Mouse (Mus musculus): ENCODE results near the gene Akt2. TPM values are rescaled to one million over a fixed set of nuclear protein-coding genes. Genes with fewer than 3 reads are reported as not detected.
A peak's percentile ranks its signal among the peaks of the same experiment; 100 is the strongest.

The Akt2 gene
- polyA plus RNA-seq, 1 experiment, result 106 TPM

GRCm38 (mm10) chr7:27675222-27675612 is 83.9 kb downstream of the Akt2 start:
- H3K27ac ChIP-seq (ENCODE audit: insufficient read depth, low read length), result no peak overlapping the region
- peaks cover 3% of the 10 kb centered on the region; the same call in 1 of the 2 replicates for H3K4me1 ChIP-seq (ENCODE audit: control insufficient read depth, insufficient read depth, low read length)
- no peak for TF ChIP-seq POLR2A (IDR thresholded peaks at IDR 0.05; ENCODE audit: borderline replicate concordance, insufficient read depth, low read length)
- no peak for TF ChIP-seq CTCF (IDR thresholded peaks at IDR 0.05; ENCODE audit: borderline replicate concordance, insufficient read depth, low read depth, low read length)
- H3K27me3 ChIP-seq (ENCODE audit: control insufficient read depth, insufficient read depth, low read length), result no peaks in the 10 kb centered on the region
- WGBS, result 28% methylated on average over 14 of the region's 14 CpGs
- no peak overlapping the region for H3K4me3 ChIP-seq (replicated peaks; ENCODE audit: insufficient read depth, low read depth, low read length)
- DNase-seq, result peak in 1 of 2 experiments; percentile 22

- no peak overlapping the region for H3K27ac ChIP-seq (ENCODE audit: insufficient read depth, low read length)
- 65% methylated on average over 2 of the region's 2 CpGs for WGBS
- H3K4me3 ChIP-seq (replicated peaks; ENCODE audit: insufficient read depth, low read depth, low read length), result no peak overlapping the region
- 0 out of 2 replicates have a peak, but pooled peaks cover 4% of the 10 kb centered on the region for H3K4me1 ChIP-seq (ENCODE audit: control insufficient read depth, insufficient read depth, low read length)
- H3K27me3 ChIP-seq (ENCODE audit: control insufficient read depth, insufficient read depth, low read length), result no peaks in the 10 kb centered on the region
- TF ChIP-seq POLR2A (IDR thresholded peaks at IDR 0.05; ENCODE audit: borderline replicate concordance, insufficient read depth, low read length), result no peak
- TF ChIP-seq CTCF (IDR thresholded peaks at IDR 0.05; ENCODE audit: borderline replicate concordance, insufficient read depth, low read depth, low read length), result no peak
- no peak for DNase-seq
Observed at GRCm38 (mm10) chr7:27683218-27683617, 91.9 kb downstream of the Akt2 start.

- no peak overlapping the region for H3K4me3 ChIP-seq (replicated peaks; ENCODE audit: insufficient read depth, low read depth, low read length)
- DNase-seq, result no peak
- H3K27ac ChIP-seq (ENCODE audit: insufficient read depth, low read length), result no peak overlapping the region
- peaks cover 4% of the 10 kb centered on the region; the same call in 1 of the 2 replicates for H3K4me1 ChIP-seq (ENCODE audit: control insufficient read depth, insufficient read depth, low read length)
- WGBS, result 33% methylated on average over 5 of the region's 5 CpGs
- TF ChIP-seq CTCF (IDR thresholded peaks at IDR 0.05; ENCODE audit: borderline replicate concordance, insufficient read depth, low read depth, low read length) (no peak), POLR2A (IDR thresholded peaks at IDR 0.05; ENCODE audit: borderline replicate concordance, insufficient read depth, low read length) (no peak)
- no peaks in the 10 kb centered on the region for H3K27me3 ChIP-seq (ENCODE audit: control insufficient read depth, insufficient read depth, low read length)
Observed at GRCm38 (mm10) chr7:27685220-27685619, 93.9 kb downstream of the Akt2 start.

- TF ChIP-seq CTCF (IDR thresholded peaks at IDR 0.05; ENCODE audit: borderline replicate concordance, insufficient read depth, low read depth, low read length) (peak; percentile 33; the same call in 1 of the 2 replicates), POLR2A (IDR thresholded peaks at IDR 0.05; ENCODE audit: borderline replicate concordance, insufficient read depth, low read length) (no peak)
- Histone ChIP-seq H3K27ac (ENCODE audit: insufficient read depth, low read length) (no peak overlapping the region), H3K27me3 (ENCODE audit: control insufficient read depth, insufficient read depth, low read length) (no peaks in the 10 kb centered on the region), H3K4me1 (ENCODE audit: control insufficient read depth, insufficient read depth, low read length) (peaks cover 4% of the 10 kb centered on the region; the same call in 1 of the 2 replicates), H3K4me3 (replicated peaks; ENCODE audit: insufficient read depth, low read depth, low read length) (no peak overlapping the region)
- peak in 1 of 2 experiments; percentile 50 for DNase-seq
- WGBS, result under 1% methylated on average over 6 of the region's 6 CpGs
Observed at GRCm38 (mm10) chr7:27685681-27686080, 94.3 kb downstream of the Akt2 start.

GRCm38 (mm10) chr7:27687043-27687442 is 95.7 kb downstream of the Akt2 start:
- 86% methylated on average over 1 of the region's 1 CpGs for WGBS
- no peak for DNase-seq
- H3K4me3 ChIP-seq (replicated peaks; ENCODE audit: insufficient read depth, low read depth, low read length), result no peak overlapping the region
- no peak overlapping the region for H3K27ac ChIP-seq (ENCODE audit: insufficient read depth, low read length)
- peaks cover 4% of the 10 kb centered on the region; the same call in 1 of the 2 replicates for H3K4me1 ChIP-seq (ENCODE audit: control insufficient read depth, insufficient read depth, low read length)
- TF ChIP-seq POLR2A (IDR thresholded peaks at IDR 0.05; ENCODE audit: borderline replicate concordance, insufficient read depth, low read length) (no peak), CTCF (IDR thresholded peaks at IDR 0.05; ENCODE audit: borderline replicate concordance, insufficient read depth, low read depth, low read length) (no peak)
- H3K27me3 ChIP-seq (ENCODE audit: control insufficient read depth, insufficient read depth, low read length), result no peaks in the 10 kb centered on the region

- Histone ChIP-seq H3K27ac (ENCODE audit: insufficient read depth, low read length) (no peak overlapping the region), H3K4me3 (replicated peaks; ENCODE audit: insufficient read depth, low read depth, low read length) (no peak overlapping the region), H3K27me3 (ENCODE audit: control insufficient read depth, insufficient read depth, low read length) (no peaks in the 10 kb centered on the region), H3K4me1 (ENCODE audit: control insufficient read depth, insufficient read depth, low read length) (peaks cover 4% of the 10 kb centered on the region; the same call in 1 of the 2 replicates)
- no peak for TF ChIP-seq POLR2A (IDR thresholded peaks at IDR 0.05; ENCODE audit: borderline replicate concordance, insufficient read depth, low read length)
- TF ChIP-seq CTCF (IDR thresholded peaks at IDR 0.05; ENCODE audit: borderline replicate concordance, insufficient read depth, low read depth, low read length), result no peak
- WGBS, result 62% methylated on average over 3 of the region's 3 CpGs
- no peak for DNase-seq
Observed at GRCm38 (mm10) chr7:27687836-27688235, 96.5 kb downstream of the Akt2 start.

GRCm38 (mm10) chr7:27688246-27688788 is 97.0 kb downstream of the Akt2 start:
- TF ChIP-seq POLR2A (IDR thresholded peaks at IDR 0.05; ENCODE audit: borderline replicate concordance, insufficient read depth, low read length), result no peak

More at GRCm38 (mm10) chr7:27688246-27688788, 97.0 kb downstream of the Akt2 start:
- WGBS, result 23% methylated on average over 14 of the region's 14 CpGs
- DNase-seq, result no peak
- peak overlapping the region; percentile 3 for H3K4me3 ChIP-seq (replicated peaks; ENCODE audit: insufficient read depth, low read depth, low read length)
- no peak overlapping the region for H3K27ac ChIP-seq (ENCODE audit: insufficient read depth, low read length)
- no peaks in the 10 kb centered on the region for H3K27me3 ChIP-seq (ENCODE audit: control insufficient read depth, insufficient read depth, low read length)
- peaks cover 4% of the 10 kb centered on the region; the same call in 1 of the 2 replicates for H3K4me1 ChIP-seq (ENCODE audit: control insufficient read depth, insufficient read depth, low read length)

Measured in cerebellum, adult 2 months (tissue).